Mouse (Mus musculus) cerebellum, postnatal 4 days (tissue): Measurements from ENCODE around the gene Elf2.

Experiments used
- DNase-seq, 2 experiments: peaks; one replicate each; pipeline ENCODE4 v3.0.0; 2022; ENCODE audit warnings: low spot score in 2 of 2, mixed read lengths in 1 of 2

Elf2 gene

GRCm38 (mm10) chr3:51340552-51341267 lies at the start of gene Elf2:
Elf2 (minus strand) TSS chr3:51340663.
- peak; percentile 42 to 68 for DNase-seq

- DNase-seq, result no peak
These were observed 48.4 kb upstream of the Elf2 start for GRCm38 (mm10) chr3:51388904-51389303.

DNA sequence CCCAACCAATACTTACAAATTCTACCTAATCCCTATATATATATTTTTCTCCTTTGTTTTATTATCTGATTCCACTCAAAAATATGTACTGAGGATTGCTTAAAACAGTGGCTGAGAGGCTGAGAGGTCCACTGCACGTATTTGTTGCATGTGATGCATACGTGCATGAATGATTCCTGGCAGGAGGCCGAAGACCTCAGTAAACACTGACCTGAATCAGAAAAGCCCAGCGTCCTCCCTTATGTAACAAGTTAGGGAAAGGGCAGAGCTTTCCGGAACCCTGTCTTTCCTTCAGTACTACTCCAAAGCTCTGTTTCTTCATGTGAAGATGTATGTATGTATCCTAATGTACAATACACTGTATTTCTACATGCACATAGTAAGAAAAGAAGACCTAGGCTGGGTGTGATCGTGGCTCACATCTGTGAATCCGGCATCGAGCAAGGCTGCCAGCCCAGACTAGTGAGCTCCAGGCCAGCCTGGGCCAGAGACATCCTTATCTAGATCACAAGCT lies 47.5 kb upstream of the Elf2 start:
- no peak for DNase-seq

- DNase-seq, result no peak
These were observed 46.6 kb upstream of the Elf2 start for GRCm38 (mm10) chr3:51387134-51387451.

DNA sequence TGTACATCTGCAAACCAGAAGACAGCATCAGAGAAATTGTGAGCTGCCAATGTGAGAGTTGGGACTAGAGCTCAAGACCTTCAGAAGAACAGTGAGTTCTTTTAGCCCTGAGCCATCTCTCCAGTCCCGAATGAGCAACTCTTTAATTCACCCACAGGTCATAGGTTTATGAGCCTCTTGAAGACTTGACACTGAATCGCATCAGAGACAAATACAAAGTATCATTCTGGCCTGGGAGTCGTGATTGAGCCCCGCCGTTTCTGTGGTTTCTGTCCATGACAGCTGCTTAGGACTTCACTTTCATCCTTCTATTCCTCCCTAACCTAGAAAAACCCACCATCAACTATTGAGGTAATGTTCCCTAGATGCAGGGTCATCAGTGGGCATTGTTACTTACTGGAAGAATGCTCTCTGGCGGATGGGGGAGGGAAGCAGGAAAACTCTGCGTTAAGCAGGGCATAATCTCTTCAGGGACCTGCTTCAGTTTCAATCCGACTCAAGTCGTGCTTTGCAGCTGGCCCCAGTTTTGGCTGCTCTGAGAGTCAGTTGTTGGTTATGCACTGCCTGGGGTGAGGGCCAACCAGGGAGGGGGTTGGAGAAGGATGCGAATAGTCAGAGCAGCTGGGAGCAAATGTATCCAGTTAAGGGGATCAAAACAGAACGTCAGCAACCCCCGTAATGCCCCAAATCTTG lies 46.1 kb upstream of the Elf2 start:
- no peak for DNase-seq

DNA sequence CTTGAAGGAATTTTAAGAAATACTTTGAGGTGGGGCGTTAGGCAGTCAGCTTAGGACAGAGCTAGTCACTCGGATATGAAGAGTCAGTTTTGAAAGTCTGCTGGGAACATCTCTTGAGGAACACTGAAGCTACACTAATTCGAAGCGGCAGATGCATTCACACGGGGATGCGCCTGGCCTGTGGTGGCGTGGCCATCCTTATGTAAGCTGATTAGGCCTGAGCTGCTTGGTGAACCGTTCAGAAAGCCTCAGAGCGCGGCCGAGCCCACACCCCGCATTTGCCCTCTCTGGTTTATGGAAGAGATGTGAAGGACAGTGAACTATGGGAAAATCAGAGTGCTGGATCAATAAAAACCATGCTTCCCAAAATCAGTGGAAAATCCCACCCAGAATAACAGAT lies 42.9 kb upstream of the Elf2 start:
- DNase-seq, result peak in 1 of 2 experiments; percentile 40

DNA sequence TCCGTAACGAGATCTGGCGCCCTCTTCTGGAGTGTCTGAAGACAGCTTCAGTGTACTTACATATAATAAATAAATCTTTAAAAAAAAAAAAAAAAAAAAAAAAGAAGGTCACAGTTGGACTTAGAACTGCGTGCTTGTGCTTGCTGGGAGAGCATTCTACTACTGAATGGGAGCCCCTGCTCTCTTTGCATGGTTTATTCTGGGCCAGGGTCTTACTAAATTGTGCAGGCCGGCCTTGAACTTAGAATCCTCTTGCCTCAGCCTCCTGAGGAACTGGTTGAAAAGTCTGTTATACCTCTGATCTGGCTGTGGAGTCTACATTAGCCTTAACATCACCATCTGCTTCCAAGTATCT lies 40.2 kb upstream of the Elf2 start:
- DNase-seq, result no peak

GRCm38 (mm10) chr3:51379786-51380659 lies 39.6 kb upstream of the Elf2 start:
- no peak for DNase-seq

GRCm38 (mm10) chr3:51378665-51378946 lies 38.1 kb upstream of the Elf2 start:
- DNase-seq, result no peak

DNA sequence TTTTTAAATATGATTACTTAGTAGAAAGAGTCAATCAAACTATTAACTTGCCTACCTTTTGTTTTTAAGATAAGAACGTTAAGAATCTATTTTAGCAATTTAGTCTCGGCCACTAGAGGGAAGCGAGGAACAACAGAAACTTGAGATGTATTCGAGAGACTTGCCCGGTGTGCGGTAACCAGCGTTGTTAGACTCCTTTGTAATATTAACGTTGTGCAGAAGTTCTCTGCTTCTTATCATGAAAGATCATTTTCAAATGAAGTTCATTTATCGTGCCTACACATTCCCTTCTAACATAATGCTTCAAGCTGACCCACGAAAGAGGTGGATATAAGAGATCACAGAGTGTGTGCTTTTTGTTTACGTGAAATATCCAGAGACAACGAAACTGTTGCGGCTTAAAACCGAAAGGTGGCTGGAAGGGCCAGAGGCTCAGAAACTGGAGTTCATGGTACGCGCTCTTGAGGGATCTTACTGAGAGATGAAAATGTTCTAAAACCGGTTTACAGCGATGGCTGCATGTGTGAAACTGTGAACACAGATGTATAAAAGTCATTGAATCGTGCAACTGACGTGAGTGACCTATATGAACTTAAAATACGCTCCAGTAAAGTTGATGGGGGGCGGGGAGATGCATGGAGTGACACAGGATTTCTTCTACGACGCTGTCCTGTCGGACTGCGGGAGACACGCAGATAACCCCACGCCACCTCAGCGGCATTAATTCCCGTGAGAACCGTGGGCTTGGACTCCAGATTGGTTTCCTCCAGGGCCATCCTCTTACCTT lies 37.6 kb upstream of the Elf2 start:
- no peak for DNase-seq

- peak in 1 of 2 experiments; percentile 61 for DNase-seq
These were observed 35.1 kb upstream of the Elf2 start for GRCm38 (mm10) chr3:51375307-51376265.

- no peak for DNase-seq
These were observed 33.1 kb upstream of the Elf2 start for GRCm38 (mm10) chr3:51373544-51373943.

GRCm38 (mm10) chr3:51372883-51373282 lies 32.4 kb upstream of the Elf2 start:
- DNase-seq, result no peak

DNA sequence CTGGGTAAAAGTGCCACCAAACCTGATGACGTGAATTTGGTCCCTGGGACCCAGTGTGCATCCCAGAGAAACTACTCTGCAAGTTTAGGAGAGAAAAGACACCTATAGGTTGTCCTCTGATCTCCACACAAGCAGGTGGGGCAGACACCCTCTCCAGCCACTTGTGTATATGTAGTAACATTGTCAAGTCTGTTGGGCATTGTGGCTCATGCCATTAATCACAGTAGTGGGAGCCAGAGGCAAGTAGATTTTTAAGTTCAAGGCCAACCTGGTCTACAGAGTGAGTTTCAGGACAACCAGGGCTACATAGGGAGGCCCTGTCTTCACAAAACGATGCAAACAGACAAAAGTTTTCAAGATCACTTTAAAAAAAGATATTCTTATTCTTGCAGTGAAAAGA lies 31.4 kb upstream of the Elf2 start:
- no peak for DNase-seq

DNA sequence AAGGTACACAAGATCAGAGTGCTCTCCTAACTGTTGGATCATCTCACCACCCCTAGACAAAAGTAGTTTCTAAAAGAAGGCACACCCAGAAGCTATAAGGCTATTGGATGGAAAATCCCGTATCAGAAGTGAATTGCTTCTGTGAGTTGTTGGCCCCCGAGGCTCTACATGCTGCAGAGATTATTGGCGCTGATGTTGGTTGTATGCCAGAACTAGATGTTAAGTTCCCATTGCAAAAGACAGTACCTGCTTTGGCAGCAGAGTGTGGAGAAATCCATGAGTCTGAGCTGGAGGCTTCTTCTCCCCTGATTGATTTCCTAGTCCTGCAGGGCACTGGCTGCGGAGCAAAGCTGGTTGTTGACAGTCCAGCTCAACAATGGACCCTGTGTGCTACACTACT lies 27.5 kb upstream of the Elf2 start:
- DNase-seq, result no peak

DNA sequence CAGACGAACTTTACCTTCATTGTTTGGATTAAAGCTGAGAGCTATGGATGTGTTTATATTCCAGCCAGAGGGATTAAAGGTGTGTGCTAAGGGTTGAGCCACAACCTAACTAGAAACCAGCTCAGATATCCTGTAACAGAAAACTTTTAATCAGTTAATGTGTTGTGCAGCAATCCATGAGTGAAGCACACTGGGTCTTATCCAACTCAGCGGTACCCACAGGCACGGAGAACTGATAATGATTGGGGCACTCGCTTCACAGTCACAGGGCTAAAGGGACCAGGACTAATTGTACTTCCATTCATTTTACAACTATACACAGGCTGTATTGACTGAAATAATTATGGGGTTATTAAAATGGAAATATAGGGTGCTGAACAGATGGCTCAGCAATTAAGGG lies 26.5 kb upstream of the Elf2 start:
- no peak for DNase-seq

DNA sequence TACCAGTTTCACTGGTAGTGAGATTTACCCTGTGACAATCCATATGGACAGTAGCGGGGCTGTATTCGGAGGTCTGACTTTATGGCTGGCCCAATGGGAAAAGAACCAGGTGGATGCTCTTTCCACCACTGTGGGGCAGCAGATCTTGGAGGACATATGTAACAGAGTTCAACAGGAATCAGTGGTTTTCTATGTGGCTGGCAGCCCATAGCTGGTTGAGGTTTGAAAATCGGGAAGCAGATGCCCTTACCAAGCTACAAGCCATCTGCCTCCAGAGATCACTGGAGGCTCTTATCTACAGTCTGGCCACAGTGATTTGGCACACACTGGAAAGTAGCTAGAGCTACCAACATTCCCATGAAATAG lies 25.0 kb upstream of the Elf2 start:
- no peak for DNase-seq

GRCm38 (mm10) chr3:51364703-51365516 lies 24.4 kb upstream of the Elf2 start:
- DNase-seq, result peak; percentile 36 to 72

DNA sequence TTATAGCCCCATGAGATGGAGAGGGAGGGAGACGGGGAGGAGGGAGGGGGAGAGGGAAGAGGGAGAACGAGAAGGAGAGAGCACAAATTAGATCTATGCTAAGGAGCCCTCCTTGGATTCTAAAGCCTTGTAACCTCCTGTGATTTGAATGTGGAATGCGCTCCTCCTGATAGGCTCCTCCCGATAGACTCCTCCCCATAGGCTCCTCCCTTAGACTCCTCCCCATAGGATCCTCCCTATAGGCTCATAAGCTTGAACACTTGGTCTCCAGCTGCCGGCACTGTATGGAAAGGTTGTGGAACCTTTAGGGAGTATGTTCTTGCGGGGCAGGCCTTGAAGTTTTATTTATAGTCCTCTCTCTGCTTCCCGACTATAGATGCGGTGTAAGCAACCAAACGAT lies 20.6 kb upstream of the Elf2 start:
- no peak for DNase-seq
